Mouse (Mus musculus): ENCODE results near the gene Ifitm1.

Gene Ifitm1

GRCm38 (mm10) chr7:140966921-140967320 lies at the start of gene Ifitm1:
Ifitm1 (plus strand) TSS chr7:140967221.
- DNase-seq, result no peak

GRCm38 (mm10) chr7:140919911-140920310 lies 47.1 kb upstream of the Ifitm1 start:
- no peak for DNase-seq

GRCm38 (mm10) chr7:140920418-140921029 lies 46.5 kb upstream of the Ifitm1 start, which contains the start of gene Nlrp6:
Nlrp6 (plus strand) TSS chr7:140920902.
- no peak for DNase-seq

GRCm38 (mm10) chr7:140921225-140921975 lies 45.6 kb upstream of the Ifitm1 start:
- peak in 1 of 2 experiments; percentile 33 for DNase-seq

- DNase-seq, result peak; percentile 76 to 86
Observed at GRCm38 (mm10) chr7:140922398-140923069, 44.5 kb upstream of the Ifitm1 start.

- DNase-seq, result no peak
Observed at GRCm38 (mm10) chr7:140923070-140923775, 43.8 kb upstream of the Ifitm1 start.

- DNase-seq, result no peak
Observed at GRCm38 (mm10) chr7:140927181-140927580, 39.8 kb upstream of the Ifitm1 start.

GRCm38 (mm10) chr7:140938436-140938835 lies 28.6 kb upstream of the Ifitm1 start:
- peak in 1 of 2 experiments; percentile 40 for DNase-seq

GRCm38 (mm10) chr7:140938896-140939295 lies 28.1 kb upstream of the Ifitm1 start:
- no peak for DNase-seq

- DNase-seq, result peak; percentile 53 to 67
Observed at GRCm38 (mm10) chr7:140939669-140940171, 27.3 kb upstream of the Ifitm1 start.

- DNase-seq, result peak; percentile 89 to 93
Observed at GRCm38 (mm10) chr7:140941222-140942051, 25.6 kb upstream of the Ifitm1 start, which contains the start of gene Pgghg. Pgghg (plus strand) TSS chr7:140941391.

- no peak for DNase-seq
Observed at GRCm38 (mm10) chr7:140942341-140942740, 24.7 kb upstream of the Ifitm1 start.

GRCm38 (mm10) chr7:140942811-140943210 lies 24.2 kb upstream of the Ifitm1 start:
- peak in 1 of 2 experiments; percentile 6 for DNase-seq

- peak in 1 of 2 experiments; percentile 13 for DNase-seq
Observed at GRCm38 (mm10) chr7:140943356-140943755, 23.7 kb upstream of the Ifitm1 start.

GRCm38 (mm10) chr7:140944236-140944635 lies 22.8 kb upstream of the Ifitm1 start:
- DNase-seq, result no peak

- no peak for DNase-seq
Observed at GRCm38 (mm10) chr7:140945247-140945646, 21.8 kb upstream of the Ifitm1 start.

GRCm38 (mm10) chr7:140946311-140946710 lies 20.7 kb upstream of the Ifitm1 start:
- DNase-seq, result no peak

- DNase-seq, result no peak
Observed at GRCm38 (mm10) chr7:140946980-140947379, 20.0 kb upstream of the Ifitm1 start.

- DNase-seq, result no peak
Observed at GRCm38 (mm10) chr7:140948161-140948560, 18.9 kb upstream of the Ifitm1 start.

- DNase-seq, result no peak
Observed at GRCm38 (mm10) chr7:140949255-140949654, 17.8 kb upstream of the Ifitm1 start.

- no peak for DNase-seq
Observed at GRCm38 (mm10) chr7:140949824-140950530, 17.0 kb upstream of the Ifitm1 start, which contains the start of gene Ifitm5. Ifitm5 (minus strand) TSS chr7:140950291.
